Mouse (Mus musculus) kidney, adult 2 months (tissue): ENCODE data around the gene Hdac5. TPM values are rescaled to one million over a fixed set of nuclear protein-coding genes. Genes with fewer than 3 reads are reported as not detected.

ENCODE experiments used
- DNase-seq: peaks from one replicate; pipeline ENCODE4 v3.0.0; 2021
- H3K27ac ChIP-seq: fragments of 200-500 bp; 2 replicates; pipeline ENCODE4 v1.5.1; 2012; ENCODE audit warnings: low read depth, low read length, control low read depth, inconsistent platforms; ENCODE audit not compliant: insufficient read depth
- H3K27me3 ChIP-seq: fragments of 200-500 bp; replicated peaks from 2 replicates; pipeline ENCODE4 v1.6.1; 2012; ENCODE audit warnings: mild to moderate bottlenecking, moderate library complexity, low read length, inconsistent platforms; ENCODE audit not compliant: control insufficient read depth, insufficient read depth
- H3K36me3 ChIP-seq: fragments of 200-500 bp; 2 replicates; pipeline ENCODE4 v1.6.1; 2012; ENCODE audit warnings: mild to moderate bottlenecking, moderate library complexity, low read length, inconsistent platforms; ENCODE audit not compliant: control insufficient read depth, insufficient read depth
- H3K4me1 ChIP-seq: fragments of 200-500 bp; 2 replicates; pipeline ENCODE4 v1.6.1; 2011; ENCODE audit warnings: low read length; ENCODE audit not compliant: control insufficient read depth, insufficient read depth
- H3K4me3 ChIP-seq: fragments of 200-500 bp; 2 replicates; pipeline ENCODE4 v1.5.1; 2011; ENCODE audit warnings: mild to moderate bottlenecking, low read depth, low read length, control low read depth; ENCODE audit not compliant: insufficient read depth
- CTCF ChIP-seq: fragments of 200-500 bp; conservative IDR thresholded peaks from 2 replicates; pipeline ENCODE4 v1.5.1; 2011; ENCODE audit warnings: low read depth, mild to moderate bottlenecking, control low read depth, low read length, moderate library complexity, mixed read lengths; ENCODE audit not compliant: insufficient read depth, insufficient read length
- POLR2A ChIP-seq: fragments of 200-500 bp; IDR thresholded peaks from one replicate; pipeline ENCODE4 v1.6.1; 2011; ENCODE audit warnings: low read depth, low read length, control low read depth
- WGBS: fragments of 180-500 bp; shearing (Covaris S2); methylation state at CpG from one replicate; pipeline ENCODE4 v1.1.7; 2018; 5-methylcytosine and 5-hydroxymethylcytosine counted together
- polyA plus RNA-seq: library from polyadenylated mRNA; depleted of rRNA; stranded (reverse); fragments of >200 nt; gene quantifications from 2 replicates; pipeline ENCODE4 v1.2.3, GENCODE M21; 2012

Hdac5 gene
- polyA plus RNA-seq, 1 experiment = 69.2 TPM

GRCm38 (mm10) chr11:102215511-102215910, 14.5 kb downstream of the Hdac5 start:
- H3K27ac ChIP-seq = no peak overlapping the region
- H3K4me3 ChIP-seq = no peak overlapping the region
- no peaks in the 10 kb centered on the region for H3K36me3 ChIP-seq
- DNase-seq = no peak
- WGBS = 42% methylated on average over 11 of the region's 11 CpGs
- no peaks in the 10 kb centered on the region for H3K27me3 ChIP-seq
- peaks cover 56% of the 10 kb centered on the region for H3K4me1 ChIP-seq
- TF ChIP-seq CTCF (no peak), POLR2A (no peak)

- no peaks in the 10 kb centered on the region for H3K27me3 ChIP-seq
- WGBS = 60% methylated on average over 10 of the region's 10 CpGs
- no peak overlapping the region for H3K27ac ChIP-seq
- H3K36me3 ChIP-seq = no peaks in the 10 kb centered on the region
- no peak overlapping the region for H3K4me3 ChIP-seq
- peaks cover 54% of the 10 kb centered on the region for H3K4me1 ChIP-seq
- no peak for TF ChIP-seq POLR2A
- TF ChIP-seq CTCF = no peak
- DNase-seq = no peak
Observed at GRCm38 (mm10) chr11:102214430-102215156, 15.4 kb downstream of the Hdac5 start.

DNA sequence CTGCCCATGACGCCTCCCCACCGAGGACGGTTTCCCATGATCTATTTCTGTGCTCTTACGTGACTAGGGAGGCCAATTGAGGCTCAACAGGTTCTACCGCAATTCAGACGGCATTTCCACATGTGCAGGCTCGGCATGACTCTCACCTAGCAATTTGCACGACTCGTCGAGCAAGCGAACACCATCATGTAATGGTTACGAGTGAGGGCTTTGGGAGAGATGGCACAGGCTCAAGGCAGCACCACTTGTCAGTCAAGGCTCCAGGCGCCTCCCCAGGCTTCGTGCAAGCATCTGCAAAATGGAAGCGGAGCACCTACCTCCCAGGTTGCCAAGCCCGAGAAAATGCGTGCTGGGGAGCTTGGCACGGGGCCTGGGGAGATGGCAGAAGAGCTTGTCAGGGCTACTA, 18.0 kb downstream of the Hdac5 start:
- Histone ChIP-seq H3K4me3 (no peak overlapping the region), H3K36me3 (no peaks in the 10 kb centered on the region), H3K27ac (no peak overlapping the region), H3K4me1 (peaks cover 37% of the 10 kb centered on the region), H3K27me3 (no peaks in the 10 kb centered on the region)
- DNase-seq = peak; percentile 56
- 54% methylated on average over 18 of the region's 18 CpGs for WGBS
- TF ChIP-seq CTCF (no peak), POLR2A (no peak)

GRCm38 (mm10) chr11:102211011-102211410, 19.0 kb downstream of the Hdac5 start:
- H3K27ac ChIP-seq = no peak overlapping the region
- TF ChIP-seq CTCF (no peak), POLR2A (no peak)
- no peak overlapping the region for H3K4me3 ChIP-seq
- H3K27me3 ChIP-seq = no peaks in the 10 kb centered on the region
- WGBS = 74% methylated on average over 5 of the region's 5 CpGs
- H3K36me3 ChIP-seq = peaks cover 1% of the 10 kb centered on the region; the same call in 1 of the 2 replicates
- peaks cover 29% of the 10 kb centered on the region for H3K4me1 ChIP-seq
- no peak for DNase-seq

DNA sequence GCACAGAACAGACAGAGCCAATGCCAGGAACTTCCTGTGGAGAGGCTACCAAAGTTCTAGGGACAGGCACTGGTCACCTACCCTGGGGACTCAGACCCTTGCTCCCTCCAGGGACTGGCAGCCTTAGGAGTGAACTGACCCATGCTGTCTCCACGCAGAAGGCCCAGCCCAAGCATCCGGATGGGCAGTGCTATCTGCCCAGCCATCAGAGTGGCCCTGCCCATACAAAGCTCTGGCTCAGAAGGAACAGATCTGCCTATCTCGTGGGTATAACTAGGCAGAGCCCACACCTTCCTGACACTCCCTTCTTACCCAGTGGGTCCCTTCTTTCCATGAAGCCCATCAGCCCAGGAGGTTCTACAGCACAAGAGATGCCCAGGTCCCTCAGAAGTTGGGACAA, 19.8 kb downstream of the Hdac5 start:
- 66% methylated on average over 3 of the region's 3 CpGs for WGBS
- no peak for DNase-seq
- no peak overlapping the region for H3K4me3 ChIP-seq
- no peak overlapping the region for H3K27ac ChIP-seq
- peaks cover 1% of the 10 kb centered on the region; the same call in 1 of the 2 replicates for H3K36me3 ChIP-seq
- TF ChIP-seq CTCF = no peak
- no peak for TF ChIP-seq POLR2A
- H3K27me3 ChIP-seq = no peaks in the 10 kb centered on the region
- H3K4me1 ChIP-seq = peaks cover 21% of the 10 kb centered on the region; the same call in 1 of the 2 replicates

DNA sequence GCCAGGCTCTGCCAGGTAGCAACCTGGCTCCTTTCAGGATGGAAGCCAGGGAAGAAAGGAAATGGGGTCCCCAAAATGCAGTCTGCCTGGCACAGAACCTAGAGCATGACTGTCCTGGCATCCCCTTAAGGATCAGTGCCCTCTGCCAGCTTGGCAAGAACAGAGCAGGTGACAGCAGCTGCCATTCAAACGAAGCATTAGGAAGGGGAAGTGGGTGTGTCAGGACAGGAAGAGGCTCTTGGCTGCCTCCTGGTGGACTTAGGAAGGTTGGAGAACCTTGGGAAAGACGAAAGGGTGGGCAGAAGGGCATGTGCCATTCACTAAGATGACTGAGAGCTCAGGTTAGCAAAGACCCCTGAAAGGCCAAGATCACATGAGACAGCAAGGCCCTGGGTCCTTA, 20.2 kb downstream of the Hdac5 start:
- Histone ChIP-seq H3K36me3 (peaks cover 1% of the 10 kb centered on the region; the same call in 1 of the 2 replicates), H3K27ac (no peak overlapping the region), H3K4me3 (no peak overlapping the region), H3K4me1 (peaks cover 17% of the 10 kb centered on the region; the same call in 1 of the 2 replicates), H3K27me3 (no peaks in the 10 kb centered on the region)
- WGBS = 27% methylated on average over 2 of the region's 2 CpGs
- TF ChIP-seq CTCF (peak; percentile 75), POLR2A (no peak)
- peak; percentile 28 for DNase-seq

GRCm38 (mm10) chr11:102208846-102209245, 21.1 kb downstream of the Hdac5 start:
- Histone ChIP-seq H3K27ac (no peak overlapping the region), H3K36me3 (peaks cover 1% of the 10 kb centered on the region; the same call in 1 of the 2 replicates), H3K4me1 (peaks cover 16% of the 10 kb centered on the region; the same call in 1 of the 2 replicates), H3K4me3 (no peak overlapping the region), H3K27me3 (no peaks in the 10 kb centered on the region)
- TF ChIP-seq POLR2A = no peak
- no peak for TF ChIP-seq CTCF
- no peak for DNase-seq
- 59% methylated on average over 4 of the region's 4 CpGs for WGBS
